Mouse (Mus musculus) bone marrow, adult 2 months (tissue): Measurements from ENCODE around the gene Zfp143. TPM values are rescaled to one million over a fixed set of nuclear protein-coding genes. Genes with fewer than 3 reads are reported as not detected.
"Not testable (repeated sequence)": the region's sequence is repeated elsewhere in the genome, so short reads cannot be mapped to it uniquely, and the experiment has no call there.

Experiments
- H3K27ac ChIP-seq: fragments of 200-500 bp; 2 replicates; pipeline ENCODE4 v1.5.1; 2012; ENCODE audit warnings: low read depth, mild to moderate bottlenecking, control low read depth, inconsistent platforms, low read length; ENCODE audit not compliant: control insufficient read depth, poor library complexity, insufficient read depth
- H3K4me1 ChIP-seq: fragments of 200-500 bp; 2 replicates; pipeline ENCODE4 v1.6.1; 2011; ENCODE audit warnings: low read length; ENCODE audit not compliant: control insufficient read depth, insufficient read depth
- H3K4me3 ChIP-seq: fragments of 200-500 bp; replicated peaks from 2 replicates; pipeline ENCODE3; 2011; ENCODE audit warnings: mild to moderate bottlenecking, low read depth, low read length, control low read depth; ENCODE audit not compliant: control insufficient read depth
- CTCF ChIP-seq: fragments of 200-500 bp; IDR thresholded peaks from 2 replicates; pipeline ENCODE4 v1.5.1; 2011; ENCODE audit warnings: low read length, control low read depth; ENCODE audit not compliant: control insufficient read depth, insufficient read depth
- POLR2A ChIP-seq: fragments of 200-500 bp; IDR thresholded peaks from 2 replicates; pipeline ENCODE4 v1.6.1; 2011; ENCODE audit warnings: low read depth, mild to moderate bottlenecking, control low read depth, low read length, borderline replicate concordance; ENCODE audit not compliant: control insufficient read depth
- WGBS: fragments of 180-500 bp; shearing (Covaris S2); methylation state at CpG from one replicate; pipeline ENCODE4 v1.1.7; 2018; 5-methylcytosine and 5-hydroxymethylcytosine counted together
- polyA plus RNA-seq: library from polyadenylated mRNA; stranded (reverse); fragments of >200 nt; gene quantifications from 2 replicates; pipeline ENCODE4 v1.2.4, GENCODE M21; 2011; ENCODE audit warnings: low replicate concordance; ENCODE audit not compliant: missing spikeins, insufficient read depth, insufficient read length

Zfp143 gene
- polyA plus RNA-seq, 1 experiment, result 11.1 TPM

GRCm38 (mm10) chr7:110120157-110120784 is 59.3 kb downstream of the Zfp143 start:
- Histone ChIP-seq H3K4me3 (peak overlapping the region; percentile 3), H3K4me1 (no peaks in the 10 kb centered on the region; the same call in 1 of the 2 replicates), H3K27ac (no peak overlapping the region)
- WGBS, result 72% methylated on average over 2 of the region's 2 CpGs
- TF ChIP-seq CTCF (no peak), POLR2A (no peak)

- Histone ChIP-seq H3K4me3 (peak overlapping the region; percentile 89), H3K4me1 (no peaks in the 10 kb centered on the region; the same call in 1 of the 2 replicates), H3K27ac (peak overlapping the region; percentile 83)
- TF ChIP-seq CTCF (no peak), POLR2A (no peak)
- WGBS, result 0% methylated on average over 9 of the region's 9 CpGs
Measured at GRCm38 (mm10) chr7:110121162-110121515, 60.1 kb downstream of the Zfp143 start.

GRCm38 (mm10) chr7:110121516-110122288 is 60.7 kb downstream of the Zfp143 start, which contains the start of gene Wee1:
Gene Wee1 (plus strand): TSS chr7:110122046.
- TF ChIP-seq CTCF (no peak), POLR2A (peak; percentile 86; the same call in 1 of the 2 replicates)
- WGBS, result under 1% methylated on average over 79 of the region's 81 CpGs
- Histone ChIP-seq H3K4me3 (peak within 1 kb of the TSS; percentile 89), H3K4me1 (no peaks in the 10 kb centered on the region; the same call in 1 of the 2 replicates), H3K27ac (peak within 1 kb of the TSS; percentile 83)

- WGBS, result under 1% methylated on average over 27 of the region's 27 CpGs
- H3K27ac ChIP-seq, result peak overlapping the region; percentile 83
- TF ChIP-seq CTCF (no peak), POLR2A (no peak)
- H3K4me3 ChIP-seq, result peak overlapping the region; percentile 89
- H3K4me1 ChIP-seq, result no peaks in the 10 kb centered on the region; the same call in 1 of the 2 replicates
Measured at GRCm38 (mm10) chr7:110122289-110122564, 61.2 kb downstream of the Zfp143 start.

GRCm38 (mm10) chr7:110122565-110123422 is 61.8 kb downstream of the Zfp143 start:
- Histone ChIP-seq H3K27ac (peak overlapping the region; percentile 83), H3K4me3 (peak overlapping the region; percentile 89), H3K4me1 (no peaks in the 10 kb centered on the region; the same call in 1 of the 2 replicates)
- TF ChIP-seq POLR2A (no peak; the same call in 1 of the 2 replicates), CTCF (no peak)
- WGBS, result under 1% methylated on average over 74 of the region's 74 CpGs

- H3K4me3 ChIP-seq, result peak overlapping the region; percentile 89
- no peak overlapping the region for H3K27ac ChIP-seq
- no peaks in the 10 kb centered on the region; the same call in 1 of the 2 replicates for H3K4me1 ChIP-seq
- WGBS, result 12% methylated on average over 12 of the region's 12 CpGs
- TF ChIP-seq POLR2A, result no peak
- no peak for TF ChIP-seq CTCF
Measured at GRCm38 (mm10) chr7:110123844-110124555, 63.0 kb downstream of the Zfp143 start.

- Histone ChIP-seq H3K4me1 (no peaks in the 10 kb centered on the region; the same call in 1 of the 2 replicates), H3K27ac (no peak overlapping the region), H3K4me3 (no peak overlapping the region)
- 73% methylated on average over 2 of the region's 2 CpGs for WGBS
- no peak for TF ChIP-seq CTCF
- no peak for TF ChIP-seq POLR2A
Measured at GRCm38 (mm10) chr7:110128566-110128965, 67.5 kb downstream of the Zfp143 start.

GRCm38 (mm10) chr7:110132272-110132671 is 71.3 kb downstream of the Zfp143 start:
- H3K27ac ChIP-seq, H3K4me1 ChIP-seq, H3K4me3 ChIP-seq: not testable (repeated sequence)
- 60% methylated on average over 2 of the region's 2 CpGs for WGBS
